Mouse (Mus musculus): ENCODE measurements at regions not wholly inside any gene's neighbourhood (a gene's known extent, or its start where the extent isn't known, plus 50 kb on each side); places are given as distances from the start of the nearest gene placed in this dataset.
A peak's percentile ranks its signal among the peaks of the same experiment; 100 is the strongest.
"Not testable (repeated sequence)": the region's sequence is repeated elsewhere in the genome, so short reads cannot be mapped to it uniquely, and the experiment has no call there.

GRCm38 (mm10) chr1:124517543-124518171 lies 472.3 kb upstream of the Dpp10 start:
- Histone ChIP-seq H3K4me3 (no peak overlapping the region), H3K27me3 (no peaks in the 10 kb centered on the region), H3K27ac (no peak overlapping the region), H3K9me3 (replicated peaks) (no peaks in the 10 kb centered on the region), H3K4me1 (no peaks in the 10 kb centered on the region), H3K4me2 (no peak overlapping the region), H3K9ac (no peak overlapping the region), H3K36me3 (ENCODE audit: poor library complexity, severe bottlenecking) (no peaks in the 10 kb centered on the region)
- ATAC-seq = no peak
- 55% methylated on average over 3 of the region's 3 CpGs for WGBS

DNA sequence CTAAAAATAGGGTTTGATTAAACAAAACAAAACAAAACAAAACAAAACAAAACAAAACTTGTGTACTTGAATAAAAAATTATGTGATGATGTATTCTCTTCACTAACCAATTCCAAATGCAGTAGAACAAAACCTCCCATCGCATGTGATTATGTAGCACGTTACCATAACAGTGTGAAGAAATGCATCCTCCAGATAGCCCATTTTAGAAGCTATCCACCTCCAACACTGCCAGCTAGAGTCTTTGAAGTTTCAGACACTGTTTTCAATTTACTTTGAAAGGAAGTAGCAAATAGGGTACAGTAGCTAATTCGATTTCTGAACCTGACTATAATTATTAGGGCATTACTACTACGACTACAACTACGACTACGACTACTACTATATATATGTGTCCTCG lies 465.1 kb upstream of the Dpp10 start:
- H3K4me3 ChIP-seq = no peak overlapping the region
- no peaks in the 10 kb centered on the region for H3K4me1 ChIP-seq
- no peak overlapping the region for H3K4me2 ChIP-seq
- no peak for ATAC-seq
- H3K27me3 ChIP-seq = no peaks in the 10 kb centered on the region
- WGBS = 95% methylated on average over 7 of the region's 7 CpGs
- no peaks in the 10 kb centered on the region for H3K36me3 ChIP-seq (ENCODE audit: poor library complexity, severe bottlenecking)
- no peak overlapping the region for H3K9ac ChIP-seq
- H3K27ac ChIP-seq = no peak overlapping the region
- no peaks in the 10 kb centered on the region for H3K9me3 ChIP-seq (replicated peaks)

DNA sequence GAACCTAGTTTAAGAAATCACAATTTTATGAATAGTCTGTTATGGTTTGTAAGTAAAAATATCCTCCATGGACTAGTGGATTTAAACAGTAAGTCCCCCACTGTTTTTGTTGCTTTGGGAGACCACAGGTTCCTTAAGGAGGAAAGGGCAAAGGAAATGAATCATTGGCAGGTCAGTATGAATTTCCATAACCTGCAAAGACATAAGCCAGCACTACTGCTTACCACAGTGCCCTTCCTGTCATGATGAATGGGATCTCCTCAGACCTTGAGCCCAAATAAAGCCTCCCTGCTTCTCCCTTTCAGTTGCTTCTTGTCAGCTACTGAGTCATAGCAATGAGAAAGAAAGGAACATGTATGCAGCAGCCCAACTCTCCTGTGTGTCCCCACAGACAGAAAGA lies 443.1 kb upstream of the Dpp10 start:
- Histone ChIP-seq H3K9ac (no peak overlapping the region), H3K4me3 (no peak overlapping the region), H3K9me3 (replicated peaks) (no peaks in the 10 kb centered on the region), H3K4me2 (no peak overlapping the region), H3K4me1 (peaks cover 7% of the 10 kb centered on the region; the same call in 1 of the 2 replicates), H3K27me3 (no peaks in the 10 kb centered on the region), H3K27ac (no peak overlapping the region), H3K36me3 (ENCODE audit: poor library complexity, severe bottlenecking) (no peaks in the 10 kb centered on the region)
- ATAC-seq = no peak

DNA sequence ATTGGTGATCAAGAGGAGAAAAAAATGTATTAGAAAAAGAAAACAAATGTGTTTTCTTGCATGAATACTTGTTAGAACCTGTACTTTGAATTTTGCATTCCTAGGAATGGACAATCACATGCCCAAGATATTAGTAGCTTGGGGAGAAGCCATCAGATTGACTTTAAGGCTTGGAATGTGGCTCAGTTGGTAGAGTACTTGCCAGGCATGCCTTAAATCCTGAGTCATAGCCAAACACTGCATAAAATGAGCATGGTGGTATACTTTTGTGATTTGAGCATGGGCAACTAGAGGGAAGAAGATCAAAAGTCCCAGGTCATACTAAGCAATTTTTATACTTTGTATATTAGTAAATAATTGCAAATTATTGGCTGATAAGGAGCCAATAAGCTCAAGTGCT lies 442.6 kb upstream of the Dpp10 start:
- H3K9ac ChIP-seq = no peak overlapping the region
- no peak for ATAC-seq
- no peaks in the 10 kb centered on the region for H3K36me3 ChIP-seq (ENCODE audit: poor library complexity, severe bottlenecking)
- H3K4me2 ChIP-seq = no peak overlapping the region
- H3K4me1 ChIP-seq = peaks cover 7% of the 10 kb centered on the region; the same call in 1 of the 2 replicates
- no peak overlapping the region for H3K27ac ChIP-seq
- no peaks in the 10 kb centered on the region for H3K9me3 ChIP-seq (replicated peaks)
- no peak overlapping the region for H3K4me3 ChIP-seq
- no peaks in the 10 kb centered on the region for H3K27me3 ChIP-seq

DNA sequence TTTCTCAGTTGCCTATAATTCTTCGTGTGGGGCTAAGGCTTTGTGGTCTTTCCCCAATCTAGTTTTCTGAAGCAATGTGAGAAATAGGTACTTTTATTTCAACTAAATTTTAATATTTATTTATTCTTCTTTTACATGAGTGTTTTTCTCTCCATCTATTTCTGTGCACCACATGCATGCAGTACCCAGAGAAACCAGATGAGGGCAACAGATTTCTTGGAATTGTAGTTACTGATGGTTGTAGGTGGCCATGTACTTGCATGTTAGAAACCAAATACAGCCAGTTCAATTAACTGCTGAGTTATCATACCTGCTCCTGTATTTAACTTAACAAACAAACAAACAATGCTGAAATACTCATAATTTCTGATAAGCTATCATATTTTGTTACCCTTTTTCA lies 404.8 kb upstream of the Dpp10 start:
- no peak overlapping the region for H3K4me2 ChIP-seq
- ATAC-seq = no peak
- H3K9me3 ChIP-seq (replicated peaks) = no peaks in the 10 kb centered on the region
- no peak overlapping the region for H3K27ac ChIP-seq
- 44% methylated on average over 1 of the region's 1 CpGs for WGBS
- H3K9ac ChIP-seq = no peak overlapping the region
- H3K36me3 ChIP-seq (ENCODE audit: poor library complexity, severe bottlenecking) = no peaks in the 10 kb centered on the region
- H3K27me3 ChIP-seq = no peaks in the 10 kb centered on the region
- no peak overlapping the region for H3K4me3 ChIP-seq
- no peaks in the 10 kb centered on the region for H3K4me1 ChIP-seq

- H3K9me3 ChIP-seq (replicated peaks) = no peaks in the 10 kb centered on the region
- no peak overlapping the region for H3K4me2 ChIP-seq
- no peak overlapping the region for H3K27ac ChIP-seq
- H3K4me3 ChIP-seq = no peak overlapping the region
- no peak for ATAC-seq
- H3K9ac ChIP-seq = no peak overlapping the region
- H3K27me3 ChIP-seq = no peaks in the 10 kb centered on the region
- H3K36me3 ChIP-seq (ENCODE audit: poor library complexity, severe bottlenecking) = no peaks in the 10 kb centered on the region
- 94% methylated on average over 1 of the region's 1 CpGs for WGBS
- no peaks in the 10 kb centered on the region for H3K4me1 ChIP-seq
These were observed 394.2 kb upstream of the Dpp10 start for GRCm38 (mm10) chr1:124439526-124439925.

DNA sequence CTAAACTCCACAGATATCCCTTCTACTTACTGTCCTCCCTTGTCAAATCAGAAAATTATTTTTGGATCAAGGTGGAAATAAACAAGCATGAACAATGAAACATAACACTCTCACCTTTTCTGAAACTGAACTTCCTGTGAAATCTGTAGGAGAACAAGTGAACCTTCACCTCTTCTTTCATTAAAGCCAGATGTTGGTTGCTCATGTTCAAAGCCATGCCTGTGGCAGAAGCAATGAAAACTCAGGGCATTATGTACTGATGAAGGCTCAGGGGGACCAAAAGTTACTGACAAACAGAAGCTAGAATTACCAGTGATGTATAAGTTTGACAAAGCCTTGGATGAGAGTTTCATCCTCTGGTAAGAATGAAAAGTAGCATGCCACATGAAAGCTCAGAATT lies 390.5 kb upstream of the Dpp10 start:
- no peak overlapping the region for H3K9ac ChIP-seq
- H3K4me1 ChIP-seq = no peaks in the 10 kb centered on the region
- no peak overlapping the region for H3K4me2 ChIP-seq
- H3K9me3 ChIP-seq (replicated peaks) = no peaks in the 10 kb centered on the region; the same call in 1 of the 2 replicates
- no peaks in the 10 kb centered on the region for H3K27me3 ChIP-seq
- H3K36me3 ChIP-seq (ENCODE audit: poor library complexity, severe bottlenecking) = no peaks in the 10 kb centered on the region
- no peak overlapping the region for H3K27ac ChIP-seq
- ATAC-seq = no peak
- no peak overlapping the region for H3K4me3 ChIP-seq

DNA sequence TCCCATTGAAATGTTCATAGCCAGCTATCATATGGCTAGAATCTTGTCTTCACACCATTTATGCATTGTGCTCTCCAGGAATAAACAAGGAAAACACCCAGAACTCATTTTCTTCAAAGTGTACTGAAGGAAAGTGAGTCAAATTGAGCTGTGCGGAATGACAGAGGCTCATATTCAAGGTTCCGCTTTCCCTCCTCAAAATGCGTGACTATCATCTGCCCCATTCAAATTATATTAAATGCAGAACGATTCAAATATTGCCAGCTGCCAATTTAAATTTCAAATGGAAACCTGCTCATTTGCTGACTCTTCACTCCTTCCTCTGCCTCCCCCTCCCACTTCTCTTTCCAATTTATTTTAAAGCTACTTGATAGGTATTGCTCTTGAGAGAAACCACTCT lies 384.2 kb upstream of the Dpp10 start:
- ATAC-seq = no peak
- WGBS = 73% methylated on average over 4 of the region's 4 CpGs
- H3K4me2 ChIP-seq = no peak overlapping the region

DNA sequence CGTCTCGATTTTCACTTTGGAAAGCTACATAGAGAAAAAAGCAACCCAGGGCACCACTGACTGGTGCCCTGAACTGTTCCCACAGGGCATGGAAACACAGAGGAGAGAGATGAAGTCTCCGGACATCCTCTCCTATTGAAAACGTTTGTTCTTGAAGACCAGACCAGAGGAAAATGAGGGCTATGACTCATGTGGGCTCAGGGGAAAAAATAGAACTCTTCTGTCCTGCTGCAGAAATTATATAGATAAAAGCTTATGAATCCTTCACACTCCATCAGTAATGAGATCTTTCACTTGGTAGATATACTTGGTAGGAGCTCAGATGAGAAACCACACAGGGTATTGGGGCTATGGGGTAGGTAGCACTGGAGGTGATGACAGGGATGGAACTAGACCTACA lies 371.4 kb upstream of the Dpp10 start:
- no peaks in the 10 kb centered on the region for H3K27me3 ChIP-seq
- ATAC-seq = no peak
- no peaks in the 10 kb centered on the region for H3K36me3 ChIP-seq (ENCODE audit: poor library complexity, severe bottlenecking)
- no peaks in the 10 kb centered on the region for H3K9me3 ChIP-seq (replicated peaks)
- H3K4me2 ChIP-seq = no peak overlapping the region
- H3K4me3 ChIP-seq = no peak overlapping the region
- H3K9ac ChIP-seq = no peak overlapping the region
- WGBS = 80% methylated on average over 4 of the region's 4 CpGs
- no peaks in the 10 kb centered on the region for H3K4me1 ChIP-seq
- no peak overlapping the region for H3K27ac ChIP-seq

More for the DNA sequence above, 384.2 kb upstream of the Dpp10 start:
- no peaks in the 10 kb centered on the region for H3K4me1 ChIP-seq
- no peaks in the 10 kb centered on the region for H3K27me3 ChIP-seq
- H3K36me3 ChIP-seq (ENCODE audit: poor library complexity, severe bottlenecking) = no peaks in the 10 kb centered on the region
- no peak overlapping the region for H3K27ac ChIP-seq
- no peak overlapping the region for H3K4me3 ChIP-seq
- no peaks in the 10 kb centered on the region; the same call in 1 of the 2 replicates for H3K9me3 ChIP-seq (replicated peaks)
- H3K9ac ChIP-seq = no peak overlapping the region

DNA sequence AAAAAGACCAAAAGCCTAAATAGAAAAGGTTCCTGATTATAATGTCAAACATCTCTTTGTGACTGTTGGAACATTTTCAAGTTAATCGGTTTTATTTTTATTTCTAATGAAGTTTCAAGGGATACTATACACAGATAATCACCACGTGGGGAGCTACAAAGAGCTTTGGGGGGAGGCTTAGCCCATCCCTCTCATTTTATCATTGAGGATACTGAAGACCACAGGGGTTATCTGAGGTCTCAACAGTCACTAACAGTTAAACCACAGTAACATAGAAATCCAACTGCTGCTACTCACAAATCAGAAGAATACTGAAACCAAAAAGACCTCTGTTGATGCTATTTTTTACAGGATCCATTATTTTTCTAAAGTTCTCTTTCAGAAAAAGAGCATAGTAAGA lies 364.9 kb upstream of the Dpp10 start:
- Histone ChIP-seq H3K27me3 (no peaks in the 10 kb centered on the region), H3K9ac (no peak overlapping the region), H3K9me3 (replicated peaks) (no peaks in the 10 kb centered on the region), H3K4me3 (no peak overlapping the region), H3K4me1 (no peaks in the 10 kb centered on the region), H3K4me2 (no peak overlapping the region), H3K27ac (no peak overlapping the region), H3K36me3 (ENCODE audit: poor library complexity, severe bottlenecking) (no peaks in the 10 kb centered on the region)
- 55% methylated on average over 2 of the region's 2 CpGs for WGBS
- ATAC-seq = no peak

GRCm38 (mm10) chr1:124409781-124410180 lies 364.4 kb upstream of the Dpp10 start:
- Histone ChIP-seq H3K27me3 (no peaks in the 10 kb centered on the region), H3K9ac (no peak overlapping the region), H3K4me1 (no peaks in the 10 kb centered on the region), H3K36me3 (ENCODE audit: poor library complexity, severe bottlenecking) (no peaks in the 10 kb centered on the region), H3K4me3 (no peak overlapping the region), H3K9me3 (replicated peaks) (no peaks in the 10 kb centered on the region), H3K4me2 (no peak overlapping the region), H3K27ac (no peak overlapping the region)
- 49% methylated on average over 3 of the region's 3 CpGs for WGBS
- 0 out of 2 replicates have a peak, but pooled peaks have one; percentile 66 for ATAC-seq

DNA sequence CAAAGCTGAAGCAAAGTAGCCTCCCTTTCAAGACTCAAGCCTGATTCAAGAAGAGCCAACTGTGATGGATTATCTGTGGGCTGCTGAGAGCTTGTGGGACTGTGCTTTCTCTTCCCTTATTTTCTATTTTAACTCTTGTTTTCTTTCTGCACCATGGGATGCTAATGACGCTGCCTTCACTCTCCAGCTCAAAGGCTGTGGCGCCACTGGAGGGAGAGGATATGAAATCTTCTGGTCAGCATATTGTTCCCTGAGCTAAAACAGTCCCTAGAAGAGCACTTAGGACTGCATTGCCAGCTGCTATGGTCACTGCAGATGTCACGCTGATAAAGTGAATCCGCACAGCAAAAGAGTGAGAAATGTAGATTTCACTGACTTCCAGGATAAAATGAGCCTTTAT lies 324.2 kb upstream of the Dpp10 start:
- Histone ChIP-seq H3K4me1 (no peaks in the 10 kb centered on the region), H3K36me3 (ENCODE audit: poor library complexity, severe bottlenecking) (no peaks in the 10 kb centered on the region), H3K9me3 (replicated peaks) (no peaks in the 10 kb centered on the region), H3K27me3 (no peaks in the 10 kb centered on the region), H3K27ac (no peak overlapping the region), H3K4me3 (no peak overlapping the region), H3K9ac (no peak overlapping the region), H3K4me2 (no peak overlapping the region)
- 19% methylated on average over 4 of the region's 4 CpGs for WGBS
- no peak for ATAC-seq

- H3K9me3 ChIP-seq (replicated peaks); H3K4me1 ChIP-seq; H3K27ac ChIP-seq; H3K36me3 ChIP-seq (ENCODE audit: poor library complexity, severe bottlenecking); H3K4me3 ChIP-seq; H3K4me2 ChIP-seq; H3K9ac ChIP-seq; H3K27me3 ChIP-seq; ATAC-seq: not testable (repeated sequence)
- 73% methylated on average over 1 of the region's 1 CpGs for WGBS
These were observed 303.1 kb upstream of the Dpp10 start for GRCm38 (mm10) chr1:124348491-124348890.

All from forebrain, embryonic 13.5 days (tissue).